Mouse (Mus musculus): Measurements from ENCODE around the gene Map3k6.

DNA sequence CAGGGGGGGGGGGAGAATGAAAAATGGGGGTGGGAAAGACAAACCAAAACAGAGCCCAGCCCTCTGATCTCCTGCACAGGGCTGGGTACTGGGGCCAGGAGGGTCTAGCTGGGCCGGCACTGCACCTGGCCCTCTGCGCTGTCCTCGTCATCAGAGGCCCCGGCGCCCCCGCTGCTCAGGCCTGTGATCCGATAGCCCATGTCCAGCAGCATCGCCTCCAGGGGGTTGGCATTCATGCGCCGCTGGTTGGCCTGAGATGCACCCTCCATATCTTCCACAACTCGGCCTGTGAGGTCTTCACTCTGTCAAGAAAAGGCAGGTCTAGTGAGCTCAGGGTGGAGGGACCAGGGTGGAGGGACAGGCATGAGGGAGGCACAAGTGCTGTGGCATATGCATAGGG, 53.5 kb downstream of the Map3k6 start:
- no peak for TF ChIP-seq CTCF (IDR thresholded peaks at IDR 0.05; ENCODE audit: insufficient read depth, low read length)
- TF ChIP-seq POLR2A (IDR thresholded peaks at IDR 0.05; ENCODE audit: borderline replicate concordance, extremely low read depth, low read depth, low read length) = no peak

Measured in lung, adult 2 months (tissue).